Mouse (Mus musculus): ENCODE results near the gene Neb. TPM values are rescaled to one million over a fixed set of nuclear protein-coding genes. Genes with fewer than 3 reads are reported as not detected.

The Neb gene
- polyA plus RNA-seq, 2 experiments: 51.8 to 126 TPM

GRCm38 (mm10) chr2:52369622-52370021, 8.7 kb downstream of the Neb start:
- H3K27ac ChIP-seq (replicated peaks; ENCODE audit: low read depth, low read length): no peak overlapping the region
- no peaks in the 10 kb centered on the region for H3K27me3 ChIP-seq (ENCODE audit: control insufficient read depth, insufficient read depth, low read length)
- TF ChIP-seq POLR2A (IDR thresholded peaks at IDR 0.05; ENCODE audit: borderline replicate concordance, extremely low read depth, insufficient read depth, insufficient read length): no peak
- no peak overlapping the region for H3K4me2 ChIP-seq (replicated peaks; ENCODE audit: low read depth, low read length, severe bottlenecking)
- no peak overlapping the region for H3K9ac ChIP-seq (ENCODE audit: low read depth, low read length, severe bottlenecking)
- 75% methylated on average over 6 of the region's 6 CpGs for WGBS
- DNase-seq (ENCODE audit: low spot score) (no peak), ATAC-seq (ENCODE audit: low FRiP score, low read depth) (no peak)
- H3K4me3 ChIP-seq (replicated peaks; ENCODE audit: low read length): no peak overlapping the region
- no peaks in the 10 kb centered on the region for H3K4me1 ChIP-seq (ENCODE audit: control insufficient read depth, insufficient read depth, low read length)
- H3K36me3 ChIP-seq (ENCODE audit: control insufficient read depth, insufficient read depth, low read length): no peaks in the 10 kb centered on the region
- H3K9me3 ChIP-seq (ENCODE audit: control insufficient read depth, low read length): no peaks in the 10 kb centered on the region

GRCm38 (mm10) chr2:52367665-52368064, 10.6 kb downstream of the Neb start:
- H3K9ac ChIP-seq (ENCODE audit: low read depth, low read length, severe bottlenecking): no peak overlapping the region
- TF ChIP-seq POLR2A (IDR thresholded peaks at IDR 0.05; ENCODE audit: borderline replicate concordance, extremely low read depth, insufficient read depth, insufficient read length): no peak
- H3K4me2 ChIP-seq (replicated peaks; ENCODE audit: low read depth, low read length, severe bottlenecking): no peak overlapping the region
- ATAC-seq (ENCODE audit: low FRiP score, low read depth) (no peak), DNase-seq (ENCODE audit: low spot score) (no peak)
- 89% methylated on average over 5 of the region's 5 CpGs for WGBS
- no peak overlapping the region for H3K27ac ChIP-seq (replicated peaks; ENCODE audit: low read depth, low read length)
- H3K4me1 ChIP-seq (ENCODE audit: control insufficient read depth, insufficient read depth, low read length): no peaks in the 10 kb centered on the region
- no peaks in the 10 kb centered on the region for H3K9me3 ChIP-seq (ENCODE audit: control insufficient read depth, low read length)
- H3K4me3 ChIP-seq (replicated peaks; ENCODE audit: low read length): no peak overlapping the region
- no peaks in the 10 kb centered on the region for H3K36me3 ChIP-seq (ENCODE audit: control insufficient read depth, insufficient read depth, low read length)
- no peaks in the 10 kb centered on the region for H3K27me3 ChIP-seq (ENCODE audit: control insufficient read depth, insufficient read depth, low read length)

DNA sequence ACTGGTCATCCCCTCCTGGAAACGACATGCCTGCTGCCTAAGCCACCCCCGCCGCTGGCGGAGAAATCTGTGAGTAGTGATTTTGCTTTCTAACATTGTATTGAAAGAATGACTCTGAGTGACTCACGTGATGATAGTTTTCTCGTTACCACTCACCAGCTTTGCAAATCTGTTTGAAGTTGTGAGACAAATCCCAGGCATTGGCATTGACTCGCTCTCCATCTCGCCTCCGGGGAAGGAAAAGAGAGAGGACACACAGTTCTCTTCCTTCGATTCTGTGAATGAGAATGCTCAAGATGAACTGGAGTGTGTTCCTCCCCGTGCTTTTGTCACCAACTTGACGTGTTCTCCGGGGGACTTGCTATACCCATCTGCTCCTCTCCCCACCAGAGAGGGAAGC, 11.0 kb downstream of the Neb start:
- no peak overlapping the region for H3K27ac ChIP-seq (replicated peaks; ENCODE audit: low read depth, low read length)
- no peaks in the 10 kb centered on the region for H3K9me3 ChIP-seq (ENCODE audit: control insufficient read depth, low read length)
- no peak overlapping the region for H3K4me3 ChIP-seq (replicated peaks; ENCODE audit: low read length)
- H3K4me2 ChIP-seq (replicated peaks; ENCODE audit: low read depth, low read length, severe bottlenecking): no peak overlapping the region
- no peaks in the 10 kb centered on the region for H3K36me3 ChIP-seq (ENCODE audit: control insufficient read depth, insufficient read depth, low read length)
- no peak overlapping the region for H3K9ac ChIP-seq (ENCODE audit: low read depth, low read length, severe bottlenecking)
- 67% methylated on average over 13 of the region's 13 CpGs for WGBS
- ATAC-seq (ENCODE audit: low FRiP score, low read depth): no peak
- DNase-seq (ENCODE audit: low spot score): no peak
- no peaks in the 10 kb centered on the region for H3K4me1 ChIP-seq (ENCODE audit: control insufficient read depth, insufficient read depth, low read length)
- no peak for TF ChIP-seq POLR2A (IDR thresholded peaks at IDR 0.05; ENCODE audit: borderline replicate concordance, extremely low read depth, insufficient read depth, insufficient read length)
- H3K27me3 ChIP-seq (ENCODE audit: control insufficient read depth, insufficient read depth, low read length): no peaks in the 10 kb centered on the region

DNA sequence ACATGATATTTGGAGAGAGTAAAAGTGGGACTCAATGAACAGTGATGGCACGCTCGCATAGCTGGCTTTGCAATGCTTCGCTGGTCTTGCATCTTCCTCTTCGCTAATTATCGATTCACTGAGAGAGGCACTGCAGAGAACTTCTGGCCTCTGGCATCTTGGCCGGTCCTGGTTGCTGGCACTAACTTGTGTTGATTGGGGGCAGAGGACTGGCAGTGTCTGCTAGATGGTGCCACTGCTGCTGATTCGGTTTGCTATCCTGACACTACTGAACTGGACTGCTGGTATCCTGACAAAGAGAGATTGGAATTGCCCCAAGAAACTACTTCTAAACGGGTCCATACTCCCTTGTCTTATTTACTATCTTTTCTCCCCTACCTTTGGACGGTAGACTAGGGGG, 17.2 kb downstream of the Neb start:
- H3K27me3 ChIP-seq (ENCODE audit: control insufficient read depth, insufficient read depth, low read length): no peaks in the 10 kb centered on the region
- no peak for TF ChIP-seq POLR2A (IDR thresholded peaks at IDR 0.05; ENCODE audit: borderline replicate concordance, extremely low read depth, insufficient read depth, insufficient read length)
- H3K9ac ChIP-seq (ENCODE audit: low read depth, low read length, severe bottlenecking): no peak overlapping the region
- H3K4me2 ChIP-seq (replicated peaks; ENCODE audit: low read depth, low read length, severe bottlenecking): no peak overlapping the region
- 91% methylated on average over 9 of the region's 9 CpGs for WGBS
- no peaks in the 10 kb centered on the region for H3K4me1 ChIP-seq (ENCODE audit: control insufficient read depth, insufficient read depth, low read length)
- DNase-seq (ENCODE audit: low spot score): no peak
- no peak overlapping the region for H3K27ac ChIP-seq (replicated peaks; ENCODE audit: low read depth, low read length)
- ATAC-seq (ENCODE audit: low FRiP score, low read depth): no peak
- H3K36me3 ChIP-seq (ENCODE audit: control insufficient read depth, insufficient read depth, low read length): no peaks in the 10 kb centered on the region
- H3K4me3 ChIP-seq (replicated peaks; ENCODE audit: low read length): no peak overlapping the region
- H3K9me3 ChIP-seq (ENCODE audit: control insufficient read depth, low read length): no peaks in the 10 kb centered on the region

GRCm38 (mm10) chr2:52359722-52360121, 18.6 kb downstream of the Neb start:
- DNase-seq (ENCODE audit: low spot score) (no peak), ATAC-seq (ENCODE audit: low FRiP score, low read depth) (no peak)
- Histone ChIP-seq H3K27me3 (ENCODE audit: control insufficient read depth, insufficient read depth, low read length) (no peaks in the 10 kb centered on the region), H3K9ac (ENCODE audit: low read depth, low read length, severe bottlenecking) (no peak overlapping the region), H3K4me1 (ENCODE audit: control insufficient read depth, insufficient read depth, low read length) (no peaks in the 10 kb centered on the region), H3K36me3 (ENCODE audit: control insufficient read depth, insufficient read depth, low read length) (no peaks in the 10 kb centered on the region), H3K4me3 (replicated peaks; ENCODE audit: low read length) (no peak overlapping the region), H3K4me2 (replicated peaks; ENCODE audit: low read depth, low read length, severe bottlenecking) (no peak overlapping the region), H3K9me3 (ENCODE audit: control insufficient read depth, low read length) (no peaks in the 10 kb centered on the region), H3K27ac (replicated peaks; ENCODE audit: low read depth, low read length) (no peak overlapping the region)
- WGBS: 83% methylated on average over 1 of the region's 1 CpGs
- TF ChIP-seq POLR2A (IDR thresholded peaks at IDR 0.05; ENCODE audit: borderline replicate concordance, extremely low read depth, insufficient read depth, insufficient read length): no peak

DNA sequence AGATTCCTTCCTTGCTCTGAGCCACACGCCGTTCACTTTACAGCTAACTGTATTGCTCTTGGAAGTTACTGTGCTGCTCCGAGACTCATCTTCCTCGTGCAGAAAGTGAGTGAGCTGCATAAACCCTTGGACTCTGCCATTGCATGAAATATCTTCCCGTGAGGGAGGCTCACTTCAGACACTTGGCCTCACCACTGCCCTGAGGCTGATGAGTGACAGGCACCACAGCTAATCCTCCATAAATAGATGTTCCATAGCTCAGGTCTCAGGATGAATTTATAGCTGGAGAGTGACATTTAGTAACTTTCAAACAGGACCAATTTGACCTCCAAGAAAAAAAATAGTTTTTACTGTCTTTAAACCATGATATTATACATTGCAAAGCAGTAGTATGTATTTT, 20.1 kb downstream of the Neb start:
- H3K9ac ChIP-seq (ENCODE audit: low read depth, low read length, severe bottlenecking): no peak overlapping the region
- DNase-seq (ENCODE audit: low spot score) (no peak), ATAC-seq (ENCODE audit: low FRiP score, low read depth) (no peak)
- 82% methylated on average over 5 of the region's 5 CpGs for WGBS
- no peaks in the 10 kb centered on the region for H3K9me3 ChIP-seq (ENCODE audit: control insufficient read depth, low read length)
- no peaks in the 10 kb centered on the region for H3K4me1 ChIP-seq (ENCODE audit: control insufficient read depth, insufficient read depth, low read length)
- H3K27me3 ChIP-seq (ENCODE audit: control insufficient read depth, insufficient read depth, low read length): no peaks in the 10 kb centered on the region
- no peak overlapping the region for H3K27ac ChIP-seq (replicated peaks; ENCODE audit: low read depth, low read length)
- no peak for TF ChIP-seq POLR2A (IDR thresholded peaks at IDR 0.05; ENCODE audit: borderline replicate concordance, extremely low read depth, insufficient read depth, insufficient read length)
- no peak overlapping the region for H3K4me2 ChIP-seq (replicated peaks; ENCODE audit: low read depth, low read length, severe bottlenecking)
- H3K4me3 ChIP-seq (replicated peaks; ENCODE audit: low read length): no peak overlapping the region
- no peaks in the 10 kb centered on the region for H3K36me3 ChIP-seq (ENCODE audit: control insufficient read depth, insufficient read depth, low read length)
